Mouse (Mus musculus) liver, adult 2 months (tissue): Measurements from ENCODE around the gene Dysf.

Experiments
- CTCF ChIP-seq: fragments of 200-500 bp; IDR thresholded peaks from 2 replicates; pipeline ENCODE4 v1.5.1; 2011; ENCODE audit warnings: low read depth, low read length, control low read depth
- POLR2A ChIP-seq: fragments of 200-500 bp; IDR thresholded peaks from 2 replicates; pipeline ENCODE4 v1.6.1; 2011; ENCODE audit warnings: low read length, control low read depth; ENCODE audit not compliant: insufficient read depth; ENCODE audit errors: extremely low read depth

DNA sequence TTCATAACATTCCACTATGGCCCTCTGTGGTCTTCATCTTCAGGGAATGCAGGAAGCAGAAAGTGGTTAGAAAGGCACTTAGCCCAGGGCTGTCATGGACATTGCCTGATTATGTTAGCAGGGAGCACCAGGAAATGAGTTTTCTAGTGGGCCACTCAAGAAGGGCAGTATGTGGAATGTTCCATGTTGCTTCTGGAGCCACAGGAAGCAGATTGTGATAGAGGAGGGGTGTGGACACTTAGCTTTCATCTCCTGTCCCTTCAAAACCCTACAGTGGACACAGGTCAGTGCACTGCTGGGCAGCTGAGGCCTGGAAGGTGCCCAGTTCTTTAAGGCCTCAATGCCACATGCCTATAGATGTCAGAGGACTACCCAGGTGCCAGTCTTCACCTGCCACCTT is 20.4 kb downstream of the Dysf start:
- TF ChIP-seq POLR2A = no peak
- TF ChIP-seq CTCF = no peak
